Mouse (Mus musculus) MEL-GATA-1-ER (cell line): ENCODE measurements around the gene Grk6.

ENCODE experiments used
- DNase-seq: peaks from one replicate; pipeline ENCODE4 v3.0.0-alpha.2; 2012; ENCODE audit warnings: low read depth; ENCODE audit errors: extremely low read depth

Gene Grk6

GRCm38 (mm10) chr13:55444937-55445315, at the start of gene Grk6:
Gene Grk6, plus strand, starts transcription at chr13:55445072.
- DNase-seq = peak; percentile 98

GRCm38 (mm10) chr13:55398088-55398487, 46.8 kb upstream of the Grk6 start, which contains the start of gene Slc34a1:
Gene Slc34a1, plus strand, starts transcription at chr13:55398187.
- DNase-seq = no peak

GRCm38 (mm10) chr13:55399300-55400038, 45.4 kb upstream of the Grk6 start:
- no peak for DNase-seq

- DNase-seq = no peak
Observed at GRCm38 (mm10) chr13:55400039-55400346, 44.9 kb upstream of the Grk6 start.

GRCm38 (mm10) chr13:55403266-55403665, 41.6 kb upstream of the Grk6 start:
- DNase-seq = no peak

- DNase-seq = no peak
Observed at GRCm38 (mm10) chr13:55403935-55404852, 40.7 kb upstream of the Grk6 start.

- DNase-seq = peak; percentile 84
Observed at GRCm38 (mm10) chr13:55404853-55405782, 39.8 kb upstream of the Grk6 start.

- DNase-seq = no peak
Observed at GRCm38 (mm10) chr13:55405783-55406390, 39.0 kb upstream of the Grk6 start.

GRCm38 (mm10) chr13:55407341-55407740, 37.5 kb upstream of the Grk6 start:
- DNase-seq = no peak

GRCm38 (mm10) chr13:55408546-55409120, 36.2 kb upstream of the Grk6 start:
- DNase-seq = no peak

- no peak for DNase-seq
Observed at GRCm38 (mm10) chr13:55411826-55412225, 33.0 kb upstream of the Grk6 start.

- DNase-seq = no peak
Observed at GRCm38 (mm10) chr13:55412643-55413307, 32.1 kb upstream of the Grk6 start.

GRCm38 (mm10) chr13:55413333-55413732, 31.5 kb upstream of the Grk6 start:
- peak; percentile 80 for DNase-seq

- DNase-seq = no peak
Observed at GRCm38 (mm10) chr13:55414743-55415380, 30.0 kb upstream of the Grk6 start, which contains the start of gene Pfn3. Gene Pfn3, minus strand, starts transcription at chr13:55415232.

- peak; percentile 69 for DNase-seq
Observed at GRCm38 (mm10) chr13:55418004-55418403, 26.9 kb upstream of the Grk6 start.

- DNase-seq = no peak
Observed at GRCm38 (mm10) chr13:55419142-55419541, 25.7 kb upstream of the Grk6 start.

- no peak for DNase-seq
Observed at GRCm38 (mm10) chr13:55420018-55420932, 24.6 kb upstream of the Grk6 start.
